Mouse (Mus musculus) heart, adult 10 weeks (tissue): Measurements from ENCODE around the gene Rinl. TPM values are rescaled to one million over a fixed set of nuclear protein-coding genes. Genes with fewer than 3 reads are reported as not detected.

ENCODE experiments used
- polyA plus RNA-seq: library from polyadenylated mRNA; stranded (reverse); fragments of 350-450 nt; fragmentation: Illumina TruSeq; extraction: RNeasy Lipid Tissue Mini Kit (QIAGEN cat#74804); gene quantifications from one replicate; pipeline ENCODE4 v1.2.3, GENCODE M21; 2014; ENCODE audit warnings: low read depth, low replicate concordance

The Rinl gene
- polyA plus RNA-seq: 2.2 TPM

GRCm38 (mm10) chr7:28788307-28789195, at the start of gene Rinl:
Gene Rinl, plus strand, starts transcription at chr7:28788969.

GRCm38 (mm10) chr7:28741709-28742438, 46.9 kb upstream of the Rinl start, which contains the start of the genes Mrps12 and Sars2:
Gene Mrps12, minus strand, starts transcription at chr7:28741820.
Gene Sars2, plus strand, starts transcription at chr7:28741992.

GRCm38 (mm10) chr7:28756079-28756478, 32.7 kb upstream of the Rinl start, which contains the start of gene Ccer2:
Gene Ccer2, plus strand, starts transcription at chr7:28756174.

GRCm38 (mm10) chr7:28766173-28766879, 22.4 kb upstream of the Rinl start, which contains the start of gene Sirt2:
Gene Sirt2, plus strand, starts transcription at chr7:28766735.

GRCm38 (mm10) chr7:28767462-28767965, 21.3 kb upstream of the Rinl start, which contains the start of gene Nfkbib:
Gene Nfkbib, minus strand, starts transcription at chr7:28767512.

GRCm38 (mm10) chr7:28808221-28808941, 19.6 kb downstream of the Rinl start, which contains the start of gene Hnrnpl:
Gene Hnrnpl, plus strand, starts transcription at chr7:28808541.

GRCm38 (mm10) chr7:28824941-28825685, 36.3 kb downstream of the Rinl start, which contains the start of gene Ech1:
Gene Ech1, plus strand, starts transcription at chr7:28825217.

GRCm38 (mm10) chr7:28833723-28834347, 45.1 kb downstream of the Rinl start, which contains the start of gene Lgals4:
Gene Lgals4, plus strand, starts transcription at chr7:28833854.

Other genes with a start within 250 kb of the Rinl start
- gene Sycn, start 248.1 kb upstream of the Rinl start, polyA plus RNA-seq: not detected
- not detected for gene Nccrp1, start 241.7 kb upstream of the Rinl start, polyA plus RNA-seq
- 22.0 TPM for gene Samd4b, start 190.8 kb upstream of the Rinl start, polyA plus RNA-seq
- gene Pak4, start 190.8 kb upstream of the Rinl start, polyA plus RNA-seq: 6.9 TPM
- not detected for gene Acp7, start 157.6 kb upstream of the Rinl start, polyA plus RNA-seq
- 0.76 TPM for gene Fbxo27, start 96.1 kb upstream of the Rinl start, polyA plus RNA-seq
- gene Fbxo17, start 72.2 kb upstream of the Rinl start, polyA plus RNA-seq: 1.4 TPM
- gene Mrps12, start 47.1 kb upstream of the Rinl start, polyA plus RNA-seq: 85.7 TPM
- 13.4 TPM for gene Sars2, start 47.0 kb upstream of the Rinl start, polyA plus RNA-seq
- not detected for gene Ccer2, start 32.8 kb upstream of the Rinl start, polyA plus RNA-seq
- gene Sirt2, start 22.2 kb upstream of the Rinl start, polyA plus RNA-seq: 109 TPM
- gene Nfkbib, start 21.5 kb upstream of the Rinl start, polyA plus RNA-seq: 32.4 TPM
- gene Hnrnpl, start 19.6 kb downstream of the Rinl start, polyA plus RNA-seq: 198 TPM
- 2,567 TPM for gene Ech1, start 36.2 kb downstream of the Rinl start, polyA plus RNA-seq
- gene Lgals4, start 44.9 kb downstream of the Rinl start, polyA plus RNA-seq: 109 TPM
- gene Lgals7, start 74.9 kb downstream of the Rinl start, polyA plus RNA-seq: 1.3 TPM
- 1.0 TPM for gene Capn12, start 92.5 kb downstream of the Rinl start, polyA plus RNA-seq
- gene Actn4, start 173.4 kb downstream of the Rinl start, polyA plus RNA-seq: 91.4 TPM
- 233 TPM for gene Eif3k, start 192.9 kb downstream of the Rinl start, polyA plus RNA-seq
- gene Map4k1, start 193.1 kb downstream of the Rinl start, polyA plus RNA-seq: 2.0 TPM